Mouse (Mus musculus): Measurements from ENCODE around the gene Spesp1. TPM values are rescaled to one million over a fixed set of nuclear protein-coding genes. Genes with fewer than 3 reads are reported as not detected.

The Spesp1 gene
- not detected in 2 replicates for polyA plus RNA-seq (2015; fragmentation: Nextera tagmentation; extraction: Ambion mirVana)

GRCm38 (mm10) chr9:62281991-62282390 lies at the start of gene Spesp1:
Gene Spesp1 (minus strand): TSS chr9:62282208.
- Histone ChIP-seq H3K27ac (no peak within 1 kb of the TSS), H3K4me1 (no peaks in the 10 kb centered on the region), H3K9ac (no peak within 1 kb of the TSS), H3K4me2 (no peak within 1 kb of the TSS), H3K36me3 (no peaks in the 10 kb centered on the region), H3K27me3 (replicated peaks) (no peaks in the 10 kb centered on the region), H3K9me3 (no peaks in the 10 kb centered on the region), H3K4me3 (replicated peaks) (no peak within 1 kb of the TSS)
- no peak for ATAC-seq (ENCODE audit: insufficient read depth, low FRiP score, low read depth)
- WGBS = 73% methylated on average over 27 of the region's 27 CpGs

DNA sequence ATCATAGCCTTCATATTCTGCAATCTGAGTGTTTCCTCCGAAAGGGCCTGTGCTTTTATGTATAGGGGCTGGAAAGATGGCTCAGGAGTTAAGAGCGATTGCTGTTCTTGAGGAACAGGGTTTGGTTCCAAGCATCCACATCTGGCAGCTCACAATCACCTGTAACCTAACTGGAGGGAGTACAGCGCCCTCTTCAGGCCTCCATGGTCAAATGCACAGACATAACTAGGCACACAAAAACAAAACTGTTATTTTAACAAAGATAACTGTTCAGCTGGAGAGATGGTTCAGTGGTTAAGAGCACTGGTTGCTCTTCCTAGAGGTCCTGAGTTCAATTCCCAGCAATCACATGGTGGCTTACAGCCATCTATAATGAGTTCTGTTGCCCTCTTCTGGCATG lies 44.0 kb upstream of the Spesp1 start:
- Histone ChIP-seq H3K9me3 (no peaks in the 10 kb centered on the region), H3K4me2 (no peak overlapping the region), H3K4me3 (replicated peaks) (no peak overlapping the region), H3K36me3 (no peaks in the 10 kb centered on the region), H3K27me3 (replicated peaks) (no peaks in the 10 kb centered on the region), H3K4me1 (no peaks in the 10 kb centered on the region), H3K27ac (no peak overlapping the region), H3K9ac (no peak overlapping the region)
- ATAC-seq (ENCODE audit: insufficient read depth, low FRiP score, low read depth) = no peak
- 68% methylated on average over 3 of the region's 3 CpGs for WGBS

GRCm38 (mm10) chr9:62323816-62324215 lies 41.8 kb upstream of the Spesp1 start:
- Histone ChIP-seq H3K27me3 (replicated peaks) (no peaks in the 10 kb centered on the region), H3K27ac (no peak overlapping the region), H3K4me2 (no peak overlapping the region), H3K9ac (no peak overlapping the region), H3K4me1 (no peaks in the 10 kb centered on the region), H3K4me3 (replicated peaks) (no peak overlapping the region), H3K36me3 (no peaks in the 10 kb centered on the region), H3K9me3 (no peaks in the 10 kb centered on the region)
- ATAC-seq (ENCODE audit: insufficient read depth, low FRiP score, low read depth) = no peak
- 59% methylated on average over 1 of the region's 1 CpGs for WGBS

- Histone ChIP-seq H3K4me3 (replicated peaks) (no peak overlapping the region), H3K9me3 (no peaks in the 10 kb centered on the region), H3K27ac (no peak overlapping the region), H3K4me2 (no peak overlapping the region), H3K36me3 (no peaks in the 10 kb centered on the region), H3K9ac (no peak overlapping the region), H3K4me1 (no peaks in the 10 kb centered on the region), H3K27me3 (replicated peaks) (no peaks in the 10 kb centered on the region)
- WGBS = 75% methylated on average over 4 of the region's 4 CpGs
- no peak for ATAC-seq (ENCODE audit: insufficient read depth, low FRiP score, low read depth)
Observed at GRCm38 (mm10) chr9:62318729-62319128, 36.7 kb upstream of the Spesp1 start.

DNA sequence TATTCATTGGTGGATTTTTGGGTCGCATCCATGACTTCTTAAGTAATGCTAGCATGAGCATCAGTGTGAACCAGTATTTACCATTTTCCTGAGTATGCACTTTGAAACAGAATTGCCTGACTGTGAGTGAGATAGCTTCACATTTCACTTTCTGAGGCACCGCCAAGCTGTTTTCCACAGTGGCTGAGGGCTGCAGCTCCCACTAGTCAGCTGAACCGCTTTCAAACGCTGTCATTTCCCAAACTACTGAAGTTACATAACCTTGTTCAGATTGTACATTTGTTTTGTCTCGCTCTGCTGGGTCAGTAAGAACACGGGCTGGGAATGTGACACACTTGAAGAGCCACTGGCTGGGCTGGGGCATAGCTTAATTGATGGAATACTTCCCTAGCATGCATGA lies 33.5 kb upstream of the Spesp1 start:
- 86% methylated on average over 6 of the region's 6 CpGs for WGBS
- no peak overlapping the region for H3K27ac ChIP-seq
- no peaks in the 10 kb centered on the region for H3K4me1 ChIP-seq
- no peak overlapping the region for H3K9ac ChIP-seq
- no peak for ATAC-seq (ENCODE audit: insufficient read depth, low FRiP score, low read depth)
- H3K4me2 ChIP-seq = no peak overlapping the region
- no peaks in the 10 kb centered on the region for H3K36me3 ChIP-seq
- H3K27me3 ChIP-seq (replicated peaks) = no peaks in the 10 kb centered on the region
- H3K9me3 ChIP-seq = no peaks in the 10 kb centered on the region
- H3K4me3 ChIP-seq (replicated peaks) = no peak overlapping the region

DNA sequence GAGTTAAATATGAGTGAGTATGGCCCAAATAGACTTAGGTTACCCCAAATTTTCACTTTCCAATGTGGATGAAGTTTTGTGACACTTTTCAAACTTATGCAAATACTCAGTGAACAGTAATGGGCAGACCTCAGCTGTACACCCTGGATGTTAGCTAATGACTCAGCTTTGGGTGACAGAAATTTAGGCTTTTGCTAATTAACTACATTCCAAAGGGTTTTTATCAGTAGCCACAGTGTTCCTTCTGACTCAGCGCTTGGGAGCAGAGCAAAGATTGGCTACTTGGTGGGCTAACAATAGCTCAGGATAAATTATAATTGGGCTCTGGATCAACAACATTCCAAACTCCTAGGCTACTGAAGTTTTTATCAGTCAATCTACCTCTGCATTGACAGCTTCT lies 14.9 kb upstream of the Spesp1 start:
- Histone ChIP-seq H3K4me2 (no peak overlapping the region), H3K4me3 (replicated peaks) (no peak overlapping the region), H3K9me3 (no peaks in the 10 kb centered on the region), H3K4me1 (no peaks in the 10 kb centered on the region), H3K36me3 (no peaks in the 10 kb centered on the region), H3K27ac (no peak overlapping the region), H3K27me3 (replicated peaks) (no peaks in the 10 kb centered on the region), H3K9ac (no peak overlapping the region)
- ATAC-seq (ENCODE audit: insufficient read depth, low FRiP score, low read depth) = no peak
- 78% methylated on average over 1 of the region's 1 CpGs for WGBS

GRCm38 (mm10) chr9:62295006-62295698 lies 13.1 kb upstream of the Spesp1 start:
- no peak overlapping the region for H3K27ac ChIP-seq
- ATAC-seq (ENCODE audit: insufficient read depth, low FRiP score, low read depth) = no peak
- no peaks in the 10 kb centered on the region for H3K36me3 ChIP-seq
- no peak overlapping the region for H3K4me2 ChIP-seq
- H3K9me3 ChIP-seq = no peaks in the 10 kb centered on the region
- H3K9ac ChIP-seq = no peak overlapping the region
- H3K27me3 ChIP-seq (replicated peaks) = no peaks in the 10 kb centered on the region
- 23% methylated on average over 7 of the region's 7 CpGs for WGBS
- no peaks in the 10 kb centered on the region for H3K4me1 ChIP-seq
- no peak overlapping the region for H3K4me3 ChIP-seq (replicated peaks)

DNA sequence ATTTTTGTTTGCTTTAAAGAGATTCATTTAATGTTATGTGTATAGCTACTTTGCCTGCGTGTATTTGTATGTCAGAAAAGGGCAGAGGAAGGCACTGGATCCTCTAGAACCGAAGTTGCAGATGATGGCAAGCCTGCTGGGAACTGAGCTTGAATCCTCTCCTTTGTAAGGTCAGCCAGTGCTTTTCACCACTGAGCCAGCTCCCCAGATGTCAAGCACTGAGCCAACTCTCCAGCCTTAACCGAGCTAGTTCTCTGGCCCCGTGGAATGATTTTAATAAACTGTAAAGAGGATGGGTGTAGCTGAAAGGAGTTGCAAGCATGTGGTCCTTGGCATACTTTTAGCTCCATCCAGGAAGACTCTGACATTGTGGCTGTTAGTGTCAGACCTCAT lies 5.6 kb upstream of the Spesp1 start:
- H3K4me1 ChIP-seq = no peaks in the 10 kb centered on the region
- H3K27ac ChIP-seq = no peak overlapping the region
- no peaks in the 10 kb centered on the region for H3K27me3 ChIP-seq (replicated peaks)
- H3K9me3 ChIP-seq = no peaks in the 10 kb centered on the region
- no peaks in the 10 kb centered on the region for H3K36me3 ChIP-seq
- no peak overlapping the region for H3K4me2 ChIP-seq
- H3K4me3 ChIP-seq (replicated peaks) = no peak overlapping the region
- no peak overlapping the region for H3K9ac ChIP-seq
- WGBS = 73% methylated on average over 4 of the region's 4 CpGs
- no peak for ATAC-seq (ENCODE audit: insufficient read depth, low FRiP score, low read depth)

- WGBS = 38% methylated on average over 4 of the region's 4 CpGs
Observed at GRCm38 (mm10) chr9:62286967-62287632, 5.1 kb upstream of the Spesp1 start.

DNA sequence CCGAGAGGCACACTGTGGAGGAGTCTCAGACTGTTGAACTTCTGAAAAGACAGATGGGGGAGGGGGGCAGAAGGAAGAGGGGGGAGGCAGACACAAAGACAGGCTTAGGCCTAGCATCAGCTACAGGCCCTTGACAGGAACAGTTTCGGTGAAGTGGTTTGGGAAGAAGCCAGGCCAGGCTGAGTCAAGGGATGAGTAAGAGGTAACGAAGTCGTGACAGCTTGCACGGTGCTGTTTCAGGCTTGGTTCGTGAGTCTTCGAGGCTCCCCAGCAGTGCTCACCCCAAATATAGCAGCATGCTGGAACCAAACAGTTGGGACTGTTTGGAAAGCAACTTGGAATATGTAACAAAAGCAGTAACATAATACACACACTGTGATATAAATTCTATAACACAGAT lies 2.3 kb upstream of the Spesp1 start:
- 62% methylated on average over 7 of the region's 7 CpGs for WGBS
- no peak for ATAC-seq (ENCODE audit: insufficient read depth, low FRiP score, low read depth)
- Histone ChIP-seq H3K27ac (no peak overlapping the region), H3K4me1 (no peaks in the 10 kb centered on the region), H3K9ac (no peak overlapping the region), H3K4me3 (replicated peaks) (no peak overlapping the region), H3K4me2 (no peak overlapping the region), H3K9me3 (no peaks in the 10 kb centered on the region), H3K27me3 (replicated peaks) (no peaks in the 10 kb centered on the region), H3K36me3 (no peaks in the 10 kb centered on the region)

More at GRCm38 (mm10) chr9:62286967-62287632, 5.1 kb upstream of the Spesp1 start:
- Histone ChIP-seq H3K9ac (no peak overlapping the region), H3K27ac (no peak overlapping the region), H3K9me3 (no peaks in the 10 kb centered on the region), H3K36me3 (no peaks in the 10 kb centered on the region), H3K4me1 (no peaks in the 10 kb centered on the region), H3K4me3 (replicated peaks) (no peak overlapping the region), H3K4me2 (no peak overlapping the region), H3K27me3 (replicated peaks) (no peaks in the 10 kb centered on the region)
- ATAC-seq (ENCODE audit: insufficient read depth, low FRiP score, low read depth) = no peak

GRCm38 (mm10) chr9:62276899-62277298 lies 5.1 kb downstream of the Spesp1 start:
- Histone ChIP-seq H3K36me3 (no peaks in the 10 kb centered on the region), H3K4me2 (no peak overlapping the region), H3K27ac (no peak overlapping the region), H3K9ac (no peak overlapping the region), H3K4me3 (replicated peaks) (no peak overlapping the region), H3K27me3 (replicated peaks) (no peaks in the 10 kb centered on the region), H3K4me1 (no peaks in the 10 kb centered on the region), H3K9me3 (no peaks in the 10 kb centered on the region)
- no peak for ATAC-seq (ENCODE audit: insufficient read depth, low FRiP score, low read depth)
- WGBS = 68% methylated on average over 4 of the region's 4 CpGs

GRCm38 (mm10) chr9:62270775-62271399 lies 11.1 kb downstream of the Spesp1 start:
- Histone ChIP-seq H3K9me3 (no peaks in the 10 kb centered on the region), H3K36me3 (no peaks in the 10 kb centered on the region), H3K27ac (no peak overlapping the region), H3K4me1 (no peaks in the 10 kb centered on the region), H3K9ac (no peak overlapping the region), H3K4me3 (replicated peaks) (no peak overlapping the region), H3K4me2 (no peak overlapping the region), H3K27me3 (replicated peaks) (no peaks in the 10 kb centered on the region)
- WGBS = 36% methylated on average over 7 of the region's 7 CpGs
- ATAC-seq (ENCODE audit: insufficient read depth, low FRiP score, low read depth) = no peak

All from stomach, embryonic 15.5 days (tissue).